Mouse (Mus musculus): ENCODE results near the gene Smarcad1. TPM values are rescaled to one million over a fixed set of nuclear protein-coding genes. Genes with fewer than 3 reads are reported as not detected.

The Smarcad1 gene
- total and polyA plus RNA-seq, 2 experiments from 2014 or later: 43.2 to 44.7 TPM

DNA sequence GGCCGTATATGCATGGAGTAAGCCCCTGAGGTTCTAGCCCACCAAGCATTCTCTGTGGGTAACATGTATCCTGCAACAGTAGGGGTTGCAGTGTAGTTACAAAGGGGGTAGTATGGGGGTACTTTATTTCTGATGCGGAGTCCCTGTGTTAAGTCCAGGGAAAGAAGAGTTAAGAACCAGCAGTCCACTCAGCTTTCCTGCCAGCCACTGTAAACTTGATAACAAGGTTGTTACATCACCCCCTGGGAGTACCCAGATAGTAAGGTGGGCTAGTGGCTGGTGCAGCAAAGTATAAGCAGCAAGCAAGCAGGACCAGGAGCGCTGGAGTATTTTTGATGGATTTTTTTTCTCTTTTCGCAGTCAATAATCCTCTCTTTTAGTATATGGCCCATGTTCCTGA is 17.3 kb upstream of the Smarcad1 start:
- no peak for ATAC-seq
- no peak overlapping the region for H3K9ac ChIP-seq (replicated peaks; ENCODE audit: low read length)
- H3K4me3 ChIP-seq (ENCODE audit: low read length): no peak overlapping the region
- 98% methylated on average over 4 of the region's 4 CpGs for WGBS
- H3K4me2 ChIP-seq (ENCODE audit: low read depth, low read length): no peak overlapping the region
- no peaks in the 10 kb centered on the region for H3K4me1 ChIP-seq (ENCODE audit: insufficient read depth, low read length)
- no peak for DNase-seq (ENCODE audit: low spot score)
- H3K36me3 ChIP-seq (ENCODE audit: insufficient read depth, low read length): no peaks in the 10 kb centered on the region
- no peak for TF ChIP-seq CTCF (IDR thresholded peaks at IDR 0.05; ENCODE audit: low read depth)
- no peaks in the 10 kb centered on the region for H3K9me3 ChIP-seq (ENCODE audit: low read length)
- H3K27me3 ChIP-seq (ENCODE audit: insufficient read depth, low read length): no peaks in the 10 kb centered on the region
- no peak overlapping the region for H3K27ac ChIP-seq

- Histone ChIP-seq H3K27me3 (ENCODE audit: insufficient read depth, low read length) (no peaks in the 10 kb centered on the region), H3K4me2 (ENCODE audit: low read depth, low read length) (no peak overlapping the region), H3K27ac (no peak overlapping the region), H3K4me3 (ENCODE audit: low read length) (no peak overlapping the region), H3K9me3 (ENCODE audit: low read length) (no peaks in the 10 kb centered on the region), H3K9ac (replicated peaks; ENCODE audit: low read length) (no peak overlapping the region), H3K4me1 (ENCODE audit: insufficient read depth, low read length) (no peaks in the 10 kb centered on the region), H3K36me3 (ENCODE audit: insufficient read depth, low read length) (no peaks in the 10 kb centered on the region)
- ATAC-seq (no peak), DNase-seq (ENCODE audit: low spot score) (no peak)
- WGBS: 89% methylated on average over 2 of the region's 2 CpGs
- no peak for TF ChIP-seq CTCF (IDR thresholded peaks at IDR 0.05; ENCODE audit: low read depth)
Measured at GRCm38 (mm10) chr6:65034661-65035060, 7.7 kb upstream of the Smarcad1 start.

DNA sequence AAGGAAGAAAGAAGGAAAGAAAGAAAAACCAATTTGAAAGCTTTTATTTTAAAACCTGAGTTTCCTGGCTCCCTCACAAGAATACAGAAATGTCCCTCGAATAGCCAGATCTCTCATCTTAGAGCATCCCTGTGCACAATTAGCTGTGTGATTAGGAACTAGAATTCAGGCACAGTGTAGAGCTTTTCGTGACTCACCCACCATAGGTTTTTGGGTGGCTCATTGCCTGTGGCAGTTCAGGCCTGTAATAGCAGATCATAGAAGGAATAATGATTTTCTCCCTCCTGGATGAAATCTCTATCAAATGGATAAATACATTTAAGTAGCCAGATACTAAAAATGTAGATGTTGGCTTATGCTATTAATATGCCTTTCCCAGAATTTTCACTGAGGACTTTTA is 6.9 kb upstream of the Smarcad1 start:
- Histone ChIP-seq H3K4me1 (ENCODE audit: insufficient read depth, low read length) (no peaks in the 10 kb centered on the region), H3K9me3 (ENCODE audit: low read length) (no peaks in the 10 kb centered on the region), H3K27ac (no peak overlapping the region), H3K27me3 (ENCODE audit: insufficient read depth, low read length) (no peaks in the 10 kb centered on the region), H3K4me2 (ENCODE audit: low read depth, low read length) (no peak overlapping the region), H3K4me3 (ENCODE audit: low read length) (no peak overlapping the region), H3K36me3 (ENCODE audit: insufficient read depth, low read length) (no peaks in the 10 kb centered on the region), H3K9ac (replicated peaks; ENCODE audit: low read length) (no peak overlapping the region)
- WGBS: 82% methylated on average over 2 of the region's 2 CpGs
- no peak for TF ChIP-seq CTCF (IDR thresholded peaks at IDR 0.05; ENCODE audit: low read depth)
- DNase-seq (ENCODE audit: low spot score): no peak
- ATAC-seq: no peak

- H3K9ac ChIP-seq (replicated peaks; ENCODE audit: low read length): peak overlapping the region; percentile 98
- peaks cover 16% of the 10 kb centered on the region; the same call in 1 of the 2 replicates for H3K36me3 ChIP-seq (ENCODE audit: insufficient read depth, low read length)
- WGBS: 28% methylated on average over 10 of the region's 10 CpGs
- no peaks in the 10 kb centered on the region for H3K9me3 ChIP-seq (ENCODE audit: low read length)
- no peak for TF ChIP-seq CTCF (IDR thresholded peaks at IDR 0.05; ENCODE audit: low read depth)
- ATAC-seq (peak; percentile 9), DNase-seq (ENCODE audit: low spot score) (peak; percentile 40)
- no peaks in the 10 kb centered on the region for H3K4me1 ChIP-seq (ENCODE audit: insufficient read depth, low read length)
- no peaks in the 10 kb centered on the region for H3K27me3 ChIP-seq (ENCODE audit: insufficient read depth, low read length)
- peak overlapping the region; percentile 98 for H3K27ac ChIP-seq
- peak overlapping the region; percentile 85 for H3K4me3 ChIP-seq (ENCODE audit: low read length)
- H3K4me2 ChIP-seq (ENCODE audit: low read depth, low read length): peak overlapping the region; percentile 80
Measured at GRCm38 (mm10) chr6:65041932-65042331, 451 bp upstream of the Smarcad1 start.

- peak; percentile 8; the same call in 1 of the 2 replicates for ATAC-seq
- DNase-seq (ENCODE audit: low spot score): peak; percentile 12
- no peaks in the 10 kb centered on the region for H3K27me3 ChIP-seq (ENCODE audit: insufficient read depth, low read length)
- H3K4me2 ChIP-seq (ENCODE audit: low read depth, low read length): peak overlapping the region; percentile 80
- 9% methylated on average over 7 of the region's 7 CpGs for WGBS
- peak overlapping the region; percentile 98 for H3K27ac ChIP-seq
- H3K4me3 ChIP-seq (ENCODE audit: low read length): peak overlapping the region; percentile 85
- TF ChIP-seq CTCF (IDR thresholded peaks at IDR 0.05; ENCODE audit: low read depth): no peak
- peaks cover 17% of the 10 kb centered on the region; the same call in 1 of the 2 replicates for H3K36me3 ChIP-seq (ENCODE audit: insufficient read depth, low read length)
- H3K9ac ChIP-seq (replicated peaks; ENCODE audit: low read length): peak overlapping the region; percentile 98
- no peaks in the 10 kb centered on the region for H3K4me1 ChIP-seq (ENCODE audit: insufficient read depth, low read length)
- H3K9me3 ChIP-seq (ENCODE audit: low read length): no peaks in the 10 kb centered on the region
Measured at GRCm38 (mm10) chr6:65043241-65043640, 858 bp downstream of the Smarcad1 start.

DNA sequence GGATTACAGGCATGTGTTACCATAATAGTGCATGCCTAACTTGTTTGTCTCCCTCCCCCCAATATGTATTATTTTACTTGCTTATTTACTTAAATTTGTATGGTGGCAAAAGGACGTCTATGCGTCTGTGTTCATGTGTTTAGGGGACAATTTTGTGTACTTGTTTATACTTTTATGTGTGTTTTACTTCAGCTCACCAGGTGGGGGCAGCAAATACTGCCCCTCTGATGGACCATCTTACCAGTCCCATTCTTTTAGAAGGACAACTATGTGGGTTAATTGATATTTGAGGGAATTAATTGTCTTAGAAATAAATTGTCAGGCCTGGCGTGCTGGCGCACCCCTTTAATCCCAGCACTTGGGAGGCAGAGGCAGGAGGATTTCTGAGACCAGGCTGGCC is 6.7 kb downstream of the Smarcad1 start:
- 95% methylated on average over 4 of the region's 4 CpGs for WGBS
- TF ChIP-seq CTCF (IDR thresholded peaks at IDR 0.05; ENCODE audit: low read depth): no peak
- peaks cover 34% of the 10 kb centered on the region for H3K36me3 ChIP-seq (ENCODE audit: insufficient read depth, low read length)

DNA sequence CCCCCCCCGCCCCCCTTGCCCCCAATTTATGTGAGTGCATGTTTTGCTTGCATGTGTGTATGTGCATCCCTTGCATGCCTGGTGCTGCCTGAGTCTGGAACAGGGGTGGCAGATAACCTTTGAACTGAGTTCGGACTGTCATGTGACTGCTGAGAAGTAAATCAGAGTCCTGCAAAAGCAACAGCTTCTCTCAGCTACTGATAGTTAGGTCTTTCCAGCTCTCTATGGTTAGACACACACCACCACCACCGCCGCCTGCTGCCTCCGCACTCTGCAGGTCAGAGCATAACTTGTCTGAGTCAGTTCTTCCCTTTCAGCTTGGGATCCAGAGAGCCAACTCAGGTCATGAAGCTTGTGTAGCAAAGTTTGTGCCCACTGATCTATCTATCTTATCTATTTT is 14.2 kb downstream of the Smarcad1 start:
- 90% methylated on average over 5 of the region's 5 CpGs for WGBS
- no peak overlapping the region for H3K27ac ChIP-seq
- no peak for TF ChIP-seq CTCF (IDR thresholded peaks at IDR 0.05; ENCODE audit: low read depth)
- H3K4me2 ChIP-seq (ENCODE audit: low read depth, low read length): no peak overlapping the region
- H3K36me3 ChIP-seq (ENCODE audit: insufficient read depth, low read length): peaks cover 44% of the 10 kb centered on the region
- H3K4me3 ChIP-seq (ENCODE audit: low read length): no peak overlapping the region
- H3K4me1 ChIP-seq (ENCODE audit: insufficient read depth, low read length): no peaks in the 10 kb centered on the region
- H3K9ac ChIP-seq (replicated peaks; ENCODE audit: low read length): no peak overlapping the region
- no peak for DNase-seq (ENCODE audit: low spot score)
- H3K9me3 ChIP-seq (ENCODE audit: low read length): no peaks in the 10 kb centered on the region
- no peak for ATAC-seq
- H3K27me3 ChIP-seq (ENCODE audit: insufficient read depth, low read length): no peaks in the 10 kb centered on the region

More for the DNA sequence above, 6.7 kb downstream of the Smarcad1 start:
- Histone ChIP-seq H3K4me2 (ENCODE audit: low read depth, low read length) (no peak overlapping the region), H3K9ac (replicated peaks; ENCODE audit: low read length) (no peak overlapping the region), H3K4me1 (ENCODE audit: insufficient read depth, low read length) (no peaks in the 10 kb centered on the region), H3K9me3 (ENCODE audit: low read length) (no peaks in the 10 kb centered on the region), H3K4me3 (ENCODE audit: low read length) (no peak overlapping the region), H3K27me3 (ENCODE audit: insufficient read depth, low read length) (no peaks in the 10 kb centered on the region), H3K27ac (no peak overlapping the region)
- ATAC-seq (no peak), DNase-seq (ENCODE audit: low spot score) (no peak)

All from hindbrain, postnatal 0 days (tissue).